Mouse (Mus musculus) gastrocnemius, postnatal 4 days (tissue): ENCODE data around the gene Lclat1. TPM values are rescaled to one million over a fixed set of nuclear protein-coding genes. Genes with fewer than 3 reads are reported as not detected.
"Not testable (repeated sequence)": the region's sequence is repeated elsewhere in the genome, so short reads cannot be mapped to it uniquely, and the experiment has no call there.

Experiments used
- DNase-seq, 2 experiments: peaks; one replicate each; pipeline ENCODE4 v3.0.0; 2021 to 2022; ENCODE audit warnings: low spot score in 2 of 2, mixed read lengths in 2 of 2
- total RNA-seq, 2 experiments: library from RNA; stranded (reverse); gene quantifications; 2 replicates each; pipeline ENCODE4 v1.2.3; 2021

Lclat1 gene
- total RNA-seq, 2 experiments from 2014 or later: 19.6 to 19.7 TPM

DNA sequence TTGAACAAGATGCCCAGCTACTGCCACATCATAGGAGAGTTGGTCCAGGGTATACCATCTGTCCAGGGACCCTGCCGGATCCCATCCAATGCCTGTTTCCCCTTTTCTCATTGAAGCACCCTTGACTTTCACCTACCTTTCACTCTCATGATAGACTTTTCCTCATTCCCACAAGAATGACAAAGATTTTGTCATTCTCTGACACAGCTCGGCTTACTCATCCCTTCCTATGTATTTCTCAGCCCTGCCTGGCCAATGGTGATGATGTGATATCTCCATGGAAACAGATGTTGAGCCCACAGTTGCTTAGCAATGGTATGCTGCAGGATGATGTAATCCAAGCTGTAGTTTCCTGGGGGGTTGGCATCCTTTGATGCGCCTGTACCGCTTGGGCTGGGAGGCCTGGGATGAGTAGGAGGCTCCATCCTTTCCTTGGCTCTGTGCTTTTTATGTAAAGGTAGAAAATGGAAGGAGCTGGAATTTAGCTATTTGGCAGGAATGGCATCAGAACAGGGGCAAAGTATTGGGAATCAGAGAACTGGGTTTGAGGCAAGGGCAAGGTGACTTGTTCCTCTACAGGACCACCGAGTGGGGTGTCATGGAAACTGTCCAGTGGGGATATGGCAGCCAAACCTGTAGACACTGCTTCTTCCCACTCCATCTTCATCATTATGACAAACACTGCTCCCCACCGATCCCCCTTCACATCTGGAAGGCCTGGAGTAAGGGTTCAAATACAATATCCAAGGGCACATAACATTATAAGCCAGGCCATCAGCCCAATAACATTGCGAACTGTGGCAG lies 164.2 kb downstream of the Lclat1 start:
- DNase-seq: no peak

DNA sequence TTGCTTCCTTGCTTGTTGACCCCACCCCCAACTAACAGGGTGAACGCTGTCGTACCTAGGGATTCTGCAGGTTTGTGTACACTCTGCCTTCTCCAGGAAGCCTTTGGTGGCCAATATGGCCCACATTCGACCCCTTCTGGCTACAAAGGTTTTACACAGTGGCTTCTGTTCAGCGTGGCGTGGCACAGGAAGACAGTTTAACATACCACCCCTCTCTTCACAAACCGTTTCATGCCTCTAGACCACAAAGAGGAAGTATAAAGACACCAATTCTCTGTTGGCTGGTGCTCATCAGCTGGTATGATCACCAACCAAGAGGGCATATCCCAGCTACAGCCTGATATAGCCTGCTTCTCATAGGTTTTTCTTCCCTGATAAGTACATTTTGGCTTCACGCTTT lies 166.0 kb downstream of the Lclat1 start:
- no peak for DNase-seq

DNA sequence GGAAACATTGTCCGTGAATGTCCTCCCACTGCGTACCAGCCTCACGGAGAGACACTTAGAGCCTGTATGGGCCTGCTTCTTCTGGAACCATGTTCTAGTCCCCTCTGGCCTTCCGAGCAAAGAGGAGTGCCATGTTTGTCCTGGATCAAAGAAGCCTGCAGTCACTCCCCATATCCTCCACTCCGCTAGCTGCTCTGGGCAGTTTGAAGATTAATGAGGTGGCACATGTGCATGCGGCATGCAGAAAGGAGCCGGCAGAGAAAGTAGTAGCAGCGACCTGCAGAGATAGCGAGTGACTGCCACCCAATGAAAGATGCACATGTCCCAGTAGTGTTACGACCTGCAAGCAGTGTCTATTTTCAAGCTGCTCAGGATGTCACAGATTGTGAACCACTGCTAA lies 167.3 kb downstream of the Lclat1 start:
- DNase-seq: no peak

DNA sequence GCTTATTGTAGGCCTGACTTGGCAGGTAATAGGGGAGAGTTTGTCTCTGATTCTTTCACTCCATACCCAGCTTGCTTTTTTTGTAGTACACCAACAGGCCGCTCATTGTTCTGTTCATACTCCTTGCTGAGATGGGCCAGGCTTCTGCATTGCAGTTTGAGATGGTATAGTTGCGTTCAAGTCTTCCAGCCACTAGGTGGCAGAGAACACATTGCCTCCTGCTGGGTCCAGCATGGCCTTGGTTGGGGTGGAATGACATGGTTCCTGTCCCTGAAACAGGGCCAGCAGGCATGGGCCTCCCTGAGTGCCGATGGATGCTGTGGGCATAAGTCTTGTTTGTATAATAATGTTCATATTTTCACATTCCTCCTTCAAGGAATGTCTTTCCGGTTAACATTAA lies 170.0 kb downstream of the Lclat1 start:
- DNase-seq: no peak

DNA sequence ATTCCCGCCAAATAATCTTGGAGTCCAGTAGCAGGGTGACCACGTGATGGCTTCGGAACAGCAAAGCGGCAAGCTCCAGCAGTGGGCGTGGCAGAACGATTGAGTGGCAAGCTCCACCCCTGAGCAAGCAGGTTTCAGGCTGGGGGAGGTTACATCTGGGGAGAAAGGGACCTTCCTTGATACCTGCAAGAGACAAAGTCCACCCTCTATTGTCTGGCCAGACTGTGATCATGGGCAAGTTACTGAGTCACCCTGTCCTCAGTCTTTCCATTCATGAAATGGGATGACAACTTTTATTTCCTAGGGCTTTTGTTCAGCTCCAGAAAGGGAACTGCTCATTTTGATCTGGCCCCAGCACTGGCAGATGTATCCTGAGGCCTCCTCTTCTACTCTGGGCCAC lies 174.9 kb downstream of the Lclat1 start:
- DNase-seq: not testable (repeated sequence)

DNA sequence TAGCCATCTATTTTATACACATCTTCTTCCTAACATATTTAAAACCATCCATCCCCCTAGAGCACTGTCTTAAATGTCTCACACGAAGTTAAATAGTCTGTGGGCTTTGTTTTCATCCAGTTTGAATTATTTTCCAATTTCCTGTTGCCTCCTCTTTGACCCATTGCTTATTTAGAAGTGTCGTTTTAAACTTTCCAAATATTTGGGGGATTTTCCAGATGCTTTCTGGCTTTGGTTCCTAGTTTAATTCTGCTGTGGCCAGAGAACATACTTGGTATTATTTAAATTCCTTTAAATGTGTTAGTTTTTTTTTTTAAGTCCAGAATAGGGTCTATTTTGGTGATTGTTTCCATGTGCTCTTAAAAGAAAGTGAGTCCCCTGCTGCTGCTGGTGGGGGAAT lies 176.5 kb downstream of the Lclat1 start:
- DNase-seq: no peak

Other genes with a start within 250 kb of the Lclat1 start
- gene Lbh, start 189.7 kb upstream of the Lclat1 start, total RNA-seq: 10 to 100 TPM; 27.2 to 35.0 TPM